Mouse (Mus musculus) embryonic fibroblast, embryonic 13.5 days (primary cell): ENCODE data around the gene Mrm3. TPM values are rescaled to one million over a fixed set of nuclear protein-coding genes. Genes with fewer than 3 reads are reported as not detected.
A peak's percentile ranks its signal among the peaks of the same experiment; 100 is the strongest.
"Not testable (repeated sequence)": the region's sequence is repeated elsewhere in the genome, so short reads cannot be mapped to it uniquely, and the experiment has no call there.

Experiments used
- H3K27ac ChIP-seq: 2 replicates; pipeline ENCODE4 v1.5.1; 2012; ENCODE audit warnings: low read length, control low read depth, inconsistent platforms; ENCODE audit not compliant: insufficient read depth
- H3K4me1 ChIP-seq: 2 replicates; pipeline ENCODE4 v1.6.1; 2011; ENCODE audit warnings: low read length; ENCODE audit not compliant: control insufficient read depth, insufficient read depth
- H3K4me3 ChIP-seq: 2 replicates; pipeline ENCODE4 v1.5.1; 2011; ENCODE audit warnings: mild to moderate bottlenecking, control low read depth, low read length; ENCODE audit not compliant: insufficient read depth
- CTCF ChIP-seq: IDR thresholded peaks from 2 replicates; pipeline ENCODE4 v1.5.1; 2011; ENCODE audit warnings: mild to moderate bottlenecking, control low read depth, low read length, moderate library complexity, borderline replicate concordance; ENCODE audit not compliant: insufficient read depth
- POLR2A ChIP-seq: IDR thresholded peaks from 2 replicates; pipeline ENCODE4 v1.6.1; 2011; ENCODE audit warnings: low read depth, mild to moderate bottlenecking, control low read depth, low read length, moderate library complexity
- polyA plus RNA-seq: library from polyadenylated mRNA; stranded (reverse); fragments of >200 nt; gene quantifications from 2 replicates; pipeline ENCODE4 v1.2.4, GENCODE M21; 2011; ENCODE audit warnings: low read depth; ENCODE audit not compliant: missing spikeins, insufficient read length

Mrm3 gene
- polyA plus RNA-seq, result 6.1 and 8.6 TPM in 2 replicates

DNA sequence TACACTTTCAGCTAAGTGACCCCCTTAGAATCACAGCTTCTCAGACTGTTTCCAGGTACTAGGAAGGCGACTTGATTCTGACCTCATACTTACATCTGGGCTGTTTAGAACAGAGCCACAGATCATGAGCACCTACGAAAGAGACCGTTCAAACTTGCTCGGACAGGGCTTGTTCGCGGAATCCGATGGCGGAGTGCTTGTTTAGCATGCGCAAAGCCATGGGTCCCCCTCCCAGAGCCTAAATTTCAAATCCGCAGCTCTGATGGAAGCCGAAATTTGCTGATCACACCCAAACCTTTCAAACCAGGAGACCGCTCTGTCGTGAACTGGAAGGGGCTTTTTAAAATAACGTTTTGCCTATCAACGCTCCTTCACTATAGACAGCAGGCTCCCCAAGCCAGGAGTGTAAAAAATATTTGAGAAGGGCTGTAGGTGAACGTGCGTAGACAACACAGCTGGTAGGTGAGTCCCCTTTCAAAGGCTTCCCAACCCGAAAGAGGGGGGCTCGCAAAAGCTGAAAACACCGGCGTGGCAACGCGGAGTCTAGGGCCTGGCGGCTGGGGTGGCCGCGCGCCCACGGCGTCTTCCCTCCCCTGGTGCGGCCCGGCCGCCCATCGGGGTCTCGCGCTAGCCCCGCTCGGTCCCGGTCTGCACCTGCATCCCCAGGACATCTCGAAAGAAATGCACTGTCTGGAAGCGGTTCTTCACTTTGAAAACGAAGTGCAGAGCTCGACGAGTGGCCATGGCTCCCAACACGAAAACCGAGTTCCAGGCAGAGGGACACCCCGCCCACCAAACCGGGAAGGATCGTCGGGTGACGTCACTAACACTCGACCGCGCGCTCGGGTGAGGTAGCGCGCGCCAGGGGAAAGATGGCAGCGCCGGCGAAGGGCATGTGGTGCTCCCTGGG, at the start of gene Mrm3, which contains the start of gene Glod4:
Mrm3 (plus strand) TSS at position 815 of the 910 bp plus-strand sequence.
Glod4 (minus strand) TSS at position 825 of the 910 bp plus-strand sequence.
- Histone ChIP-seq H3K4me3 (peak within 1 kb of the TSS; percentile 95), H3K4me1 (peaks cover 2% of the 10 kb centered on the region; the same call in 1 of the 2 replicates), H3K27ac (no peak within 1 kb of the TSS)
- TF ChIP-seq CTCF, result no peak
- TF ChIP-seq POLR2A, result peak; percentile 89

DNA sequence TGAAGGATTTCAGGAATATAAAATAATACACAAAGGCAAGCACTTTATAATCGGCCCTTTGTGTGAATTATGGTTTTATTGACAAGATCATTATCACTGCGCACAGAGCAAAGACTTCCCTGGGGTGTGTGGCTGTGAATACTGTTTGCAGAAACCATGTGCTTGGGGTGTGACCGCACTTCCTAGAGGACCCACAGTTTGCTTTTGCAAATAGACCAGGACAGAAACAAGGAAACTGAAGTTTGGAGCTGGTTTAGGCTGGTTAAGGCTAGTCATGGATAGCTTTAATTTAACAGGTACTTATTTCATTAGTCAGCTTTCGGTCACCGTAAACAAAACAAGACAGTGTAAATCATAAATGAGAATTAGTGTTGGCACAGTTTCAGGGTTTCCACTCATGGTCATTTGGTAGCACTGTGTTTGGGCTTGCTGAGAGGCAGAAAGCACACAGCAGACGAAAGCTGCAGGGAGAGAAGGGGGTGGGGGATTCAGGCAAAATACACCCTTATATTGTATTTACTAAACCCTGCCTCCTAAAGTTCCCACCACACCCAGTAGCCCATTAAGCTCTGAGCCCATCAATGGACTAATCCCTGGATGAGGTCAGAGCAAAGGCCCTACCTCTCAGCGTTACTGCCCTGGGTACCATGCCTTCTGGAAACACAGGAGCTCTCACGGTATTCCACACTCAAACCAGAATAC, 47.1 kb upstream of the Mrm3 start:
- TF ChIP-seq CTCF, result no peak
- no peak for TF ChIP-seq POLR2A
- no peaks in the 10 kb centered on the region for H3K4me1 ChIP-seq

DNA sequence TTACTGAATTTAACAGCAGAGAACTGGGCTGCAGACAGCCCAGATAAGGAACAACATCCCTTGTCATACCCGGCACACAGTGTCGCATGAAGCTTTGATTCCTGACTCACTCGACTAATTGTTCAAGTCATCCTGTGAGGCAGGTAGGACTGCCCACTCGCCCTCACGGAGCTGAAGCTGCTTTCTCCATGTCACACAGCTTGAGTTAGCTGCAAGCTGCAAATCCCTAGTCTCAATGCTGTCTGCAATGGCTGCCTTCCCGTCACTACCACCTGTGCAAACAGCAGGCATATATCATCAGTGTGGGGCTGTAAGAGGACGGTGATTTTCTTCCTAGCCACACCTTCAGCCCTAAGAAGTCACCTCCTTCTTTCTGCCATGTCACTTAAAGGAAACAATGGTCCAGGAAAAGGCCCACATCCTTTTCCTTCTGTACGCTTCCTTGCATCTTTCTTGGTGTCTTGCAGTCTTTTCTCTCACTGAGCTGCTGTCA, 46.5 kb upstream of the Mrm3 start:
- TF ChIP-seq CTCF (no peak), POLR2A (no peak)
- H3K27ac ChIP-seq, result no peak overlapping the region
- H3K4me1 ChIP-seq, result no peaks in the 10 kb centered on the region
- no peak overlapping the region for H3K4me3 ChIP-seq

More for the DNA sequence above, 47.1 kb upstream of the Mrm3 start:
- Histone ChIP-seq H3K27ac (no peak overlapping the region), H3K4me3 (no peak overlapping the region)

DNA sequence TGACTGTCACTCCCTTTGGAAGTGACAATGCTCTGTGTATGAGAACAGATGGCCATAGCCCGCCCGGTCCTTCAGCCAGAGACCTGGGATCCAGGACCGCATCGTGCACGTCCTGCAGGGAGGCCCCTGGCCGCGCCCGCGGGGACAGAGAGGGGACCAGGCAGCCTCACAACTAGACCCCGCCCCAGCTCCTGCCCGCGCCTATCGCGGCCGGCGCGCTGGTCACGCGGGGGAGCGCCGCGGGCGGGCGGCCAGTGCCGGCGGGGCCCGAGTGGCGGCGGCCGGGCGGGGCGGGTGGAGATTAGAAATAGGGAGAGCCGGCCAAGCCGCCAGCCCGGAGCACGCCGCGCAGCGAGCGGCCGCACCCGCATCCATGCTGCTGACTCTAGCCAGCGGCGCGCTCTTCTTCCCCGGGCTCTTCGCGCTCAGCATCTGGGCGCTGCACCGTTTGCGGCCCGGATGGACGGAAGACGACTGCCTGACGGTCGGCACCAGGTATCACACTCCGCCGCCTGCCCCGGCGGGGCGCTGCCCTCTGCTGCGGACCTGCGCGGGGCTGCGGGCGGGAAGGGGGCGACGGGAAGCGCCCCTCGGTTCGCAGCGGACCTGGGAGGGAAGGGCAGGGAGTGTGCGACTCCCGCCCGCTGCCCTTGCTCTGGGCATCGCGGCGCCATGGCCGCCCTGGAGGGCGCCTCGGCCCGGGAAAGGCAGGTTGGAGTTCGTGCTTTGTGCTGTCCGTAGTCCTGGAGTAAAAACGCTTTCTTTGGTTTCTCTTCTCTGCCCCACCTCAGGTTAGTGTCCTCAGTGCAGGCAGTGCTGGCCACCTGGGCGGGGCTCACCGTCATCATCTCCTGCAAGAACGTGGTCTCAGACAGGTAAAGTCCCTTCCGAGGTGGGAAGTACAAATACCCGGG, 41.5 kb upstream of the Mrm3 start:
- H3K4me3 ChIP-seq, result peak overlapping the region; percentile 68
- TF ChIP-seq POLR2A (peak; percentile 97), CTCF (no peak)
- H3K27ac ChIP-seq, result no peak overlapping the region
- H3K4me1 ChIP-seq, result no peaks in the 10 kb centered on the region

DNA sequence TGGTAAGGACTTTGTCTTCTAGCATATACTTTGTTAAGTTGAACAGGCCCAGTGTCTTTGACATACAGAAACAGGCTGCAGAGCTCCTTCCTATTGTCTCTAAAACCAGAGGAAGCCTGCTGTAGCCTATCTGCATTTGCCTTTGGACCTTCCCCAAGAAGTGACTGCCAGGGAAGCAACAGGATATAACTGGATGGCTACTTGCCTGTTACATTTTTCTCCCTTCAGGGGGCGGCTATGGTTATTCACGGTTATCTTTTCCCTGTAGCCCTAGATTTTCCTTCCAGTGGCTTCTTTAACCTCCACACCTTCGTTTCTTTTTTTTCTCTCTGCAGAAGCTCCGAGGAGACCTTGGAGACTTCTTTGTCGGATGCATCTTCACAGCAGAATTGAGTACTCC, 36.7 kb upstream of the Mrm3 start:
- Histone ChIP-seq H3K4me1 (no peaks in the 10 kb centered on the region), H3K27ac (no peak overlapping the region), H3K4me3 (no peak overlapping the region)
- no peak for TF ChIP-seq CTCF
- no peak for TF ChIP-seq POLR2A

DNA sequence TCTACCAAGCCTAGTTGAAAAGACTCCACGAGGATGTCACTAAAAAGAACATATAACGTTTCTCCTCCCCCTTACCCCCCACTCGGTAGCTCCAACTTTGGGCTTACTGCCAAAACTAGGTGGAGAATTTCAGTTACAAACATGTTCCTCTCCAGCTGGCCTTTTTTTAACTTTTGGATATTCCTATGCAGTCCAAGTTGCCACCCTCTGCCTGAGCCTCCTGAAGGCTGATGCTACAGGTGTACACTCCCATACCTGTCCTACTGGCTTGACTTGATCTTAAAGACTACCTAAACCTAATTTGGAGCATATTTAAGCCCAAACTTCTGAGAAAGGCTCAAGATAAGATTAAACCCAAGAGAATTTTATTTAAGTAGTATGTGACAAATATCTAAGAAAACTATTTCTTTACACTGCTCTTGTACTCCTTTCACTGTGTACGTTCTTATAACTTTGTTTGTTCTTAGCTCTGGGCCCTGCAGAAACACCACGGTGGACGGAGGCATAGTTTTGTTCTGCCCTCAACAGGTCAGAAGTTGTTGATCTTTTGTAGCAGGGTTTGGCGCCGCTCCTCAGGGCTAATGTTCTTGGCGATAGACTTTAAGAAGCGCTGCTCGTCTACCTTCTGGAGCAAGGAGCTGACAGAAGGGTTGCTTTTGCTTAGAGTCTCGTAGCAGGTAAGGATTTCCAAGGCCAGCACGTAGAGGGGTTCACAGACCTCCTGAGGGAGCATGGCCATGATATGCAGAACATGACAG, 33.1 kb upstream of the Mrm3 start:
- no peak for TF ChIP-seq POLR2A
- no peak for TF ChIP-seq CTCF
- Histone ChIP-seq H3K4me3 (no peak overlapping the region), H3K4me1 (no peaks in the 10 kb centered on the region), H3K27ac (no peak overlapping the region)

DNA sequence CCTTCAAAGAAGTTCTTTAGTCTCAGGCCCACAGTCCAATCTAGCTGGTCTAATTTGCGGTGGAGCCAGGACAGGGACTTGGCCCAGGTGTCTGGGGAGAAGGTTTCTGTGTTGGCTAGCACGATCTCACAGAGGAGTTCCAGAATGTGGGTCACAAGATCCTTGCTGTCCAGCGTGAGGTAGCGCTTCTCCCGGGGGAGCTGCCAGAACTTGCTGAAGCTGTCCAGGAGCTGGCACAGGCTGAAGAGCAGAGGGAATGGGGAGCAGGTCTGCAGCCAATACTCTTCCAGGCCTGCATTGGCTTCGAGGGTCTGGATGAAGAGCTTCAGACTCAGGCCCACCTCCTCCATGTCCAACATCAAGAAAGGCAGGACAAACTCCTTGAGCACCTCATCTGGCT, 31.9 kb upstream of the Mrm3 start:
- not testable (repeated sequence) for H3K4me1 ChIP-seq, H3K4me3 ChIP-seq, H3K27ac ChIP-seq

DNA sequence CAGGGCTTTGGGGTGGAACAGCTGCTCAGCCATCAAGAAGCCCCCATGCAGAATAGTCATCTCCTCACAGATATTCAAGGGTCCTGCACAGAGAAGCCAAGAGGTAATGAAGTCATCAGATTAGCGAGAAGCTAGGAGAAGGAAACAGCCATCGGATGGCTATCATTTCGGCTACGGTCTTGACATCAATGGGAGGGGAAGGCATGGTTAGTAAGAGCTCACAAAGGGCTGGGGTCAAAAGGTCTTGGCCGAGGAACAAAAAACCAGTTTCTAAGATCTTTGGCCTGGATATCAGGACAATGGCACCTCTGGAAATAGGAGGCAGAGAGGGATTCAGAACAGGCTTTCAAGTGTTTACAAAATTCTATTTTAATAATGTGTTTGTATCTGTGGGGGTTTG, 29.7 kb upstream of the Mrm3 start:
- TF ChIP-seq POLR2A (no peak), CTCF (no peak)
- Histone ChIP-seq H3K27ac (no peak overlapping the region), H3K4me3 (no peak overlapping the region), H3K4me1 (no peaks in the 10 kb centered on the region)
